In the genomic region with DNA sequence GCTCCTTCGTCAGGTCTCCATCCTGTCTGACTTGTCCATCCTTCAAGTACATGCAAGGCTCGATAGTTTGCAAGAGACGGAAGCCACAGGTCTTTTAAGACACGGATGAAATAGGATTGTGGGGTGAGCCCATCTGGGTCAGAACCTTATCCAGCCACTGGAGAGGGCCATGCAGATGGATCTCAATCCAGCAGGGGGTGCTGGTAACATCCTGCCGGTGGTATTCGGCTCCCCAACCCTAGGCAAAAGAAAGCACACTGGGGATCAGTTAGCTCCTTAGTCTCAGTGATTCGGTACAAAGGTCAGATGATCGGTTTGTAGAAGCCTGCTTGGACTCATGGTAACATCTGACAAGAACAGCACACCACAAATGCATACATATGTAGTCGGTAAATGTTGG, we compare ENCODE assay signal across 9 mouse cellular contexts. TPM values are rescaled to one million over a fixed set of nuclear protein-coding genes. Genes with fewer than 3 reads are reported as not detected.
DNase-seq lines count a peak whose midpoint lies in the region; ATAC-seq and TF ChIP-seq lines count a peak whose summit lies in the region.
"Had no signal": no experiment of that assay in that cellular context is flagged by ENCODE, and none has a peak within 500 bp of the region (broad histone marks: within the 10 kb centered on the region; RNA-seq: fewer than 3 reads in every experiment).

No protein-coding gene starts in this region.

- no peaks in the 10 kb centered on the region for H3K27me3 ChIP-seq in heart, embryonic 12.5 days (replicated peaks)
- H3K27me3 ChIP-seq in hindbrain, embryonic 10.5 days (ENCODE audit: insufficient read depth, poor library complexity, severe bottlenecking): no peaks in the 10 kb centered on the region
- H3K27me3 ChIP-seq: hindbrain, embryonic 15.5 days had no signal

- no peaks in the 10 kb centered on the region for H3K9me3 ChIP-seq in heart, embryonic 12.5 days (replicated peaks)
- no peaks in the 10 kb centered on the region for H3K9me3 ChIP-seq in hindbrain, embryonic 10.5 days
- H3K9me3 ChIP-seq: hindbrain, embryonic 15.5 days had no signal

- DNase-seq in heart, adult 11 months: peak; percentile 94
- peak; percentile 36 for DNase-seq in urinary bladder, postnatal 25 days (ENCODE audit: low spot score)
- no peak for DNase-seq in urinary bladder, postnatal 10 days (ENCODE audit: low spot score)
- no peak for DNase-seq in hindbrain, embryonic 10.5 days (ENCODE audit: low spot score)
- no peak for DNase-seq in ovary, postnatal 10 days (ENCODE audit: low spot score)

- TF ChIP-seq CTCF in embryonic fibroblast, embryonic 13.5 days (IDR thresholded peaks at IDR 0.05; ENCODE audit: borderline replicate concordance, insufficient read depth, low read length): peak; percentile 36; the same call in 1 of the 2 replicates

- no peak for TF ChIP-seq POLR2A in embryonic fibroblast, embryonic 13.5 days (IDR thresholded peaks at IDR 0.05; ENCODE audit: low read depth, low read length)

- no peak overlapping the region for H3K4me3 ChIP-seq in heart, embryonic 12.5 days
- no peak overlapping the region for H3K4me3 ChIP-seq in embryonic fibroblast, embryonic 13.5 days (ENCODE audit: insufficient read depth, low read length)
- no peak overlapping the region for H3K4me3 ChIP-seq in hindbrain, embryonic 10.5 days
- H3K4me3 ChIP-seq: hindbrain, embryonic 15.5 days had no signal

- H3K9ac ChIP-seq in heart, embryonic 12.5 days: no peak overlapping the region
- H3K9ac ChIP-seq: hindbrain, embryonic 15.5 days had no signal

- no peak for ATAC-seq in heart, embryonic 12.5 days (ENCODE audit: insufficient number of reproducible peaks, low FRiP score)
- ATAC-seq in megakaryocyte, adult 5-6 weeks (ENCODE audit: poor library complexity, severe bottlenecking): peak; percentile 64

- H3K27ac ChIP-seq in heart, embryonic 12.5 days (ENCODE audit: poor library complexity, severe bottlenecking): no peak overlapping the region
- no peak overlapping the region for H3K27ac ChIP-seq in embryonic fibroblast, embryonic 13.5 days (ENCODE audit: insufficient read depth, low read length)
- no peak overlapping the region for H3K27ac ChIP-seq in hindbrain, embryonic 10.5 days
- H3K27ac ChIP-seq: hindbrain, embryonic 15.5 days had no signal

- H3K36me3 ChIP-seq in heart, embryonic 12.5 days: peaks cover 52% of the 10 kb centered on the region
- peaks cover 79% of the 10 kb centered on the region for H3K36me3 ChIP-seq in hindbrain, embryonic 10.5 days

- H3K4me1 ChIP-seq in heart, embryonic 12.5 days (replicated peaks): no peaks in the 10 kb centered on the region
- no peaks in the 10 kb centered on the region for H3K4me1 ChIP-seq in embryonic fibroblast, embryonic 13.5 days (ENCODE audit: control insufficient read depth, insufficient read depth, low read length)
- H3K4me1 ChIP-seq in hindbrain, embryonic 10.5 days (replicated peaks): no peaks in the 10 kb centered on the region
- H3K4me1 ChIP-seq: hindbrain, embryonic 15.5 days had no signal

- no peak overlapping the region for H3K4me2 ChIP-seq in heart, embryonic 12.5 days
- H3K4me2 ChIP-seq: hindbrain, embryonic 15.5 days had no signal

- 79% methylated on average over 9 of the region's 9 CpGs for WGBS in heart, embryonic 12.5 days
- WGBS in hindbrain, embryonic 10.5 days: 83% methylated on average over 9 of the region's 9 CpGs

RNA-seq across cellular contexts. Expression of a gene that starts 44.8 kb away (rescaled TPM):
- polyA plus RNA-seq in heart, embryonic 12.5 days (2016; fragmentation: Nextera tagmentation; extraction: Ambion mirVana): 11.1 and 12.1 TPM in 2 replicates
- 8.6 and 12.0 TPM in 2 replicates for polyA plus RNA-seq in embryonic fibroblast, embryonic 13.5 days (2011; ENCODE audit: insufficient read length, low read depth, missing spikeins)
- total RNA-seq in megakaryocyte, adult 5-6 weeks (2015): 3.8 and 4.1 TPM in 2 replicates
- 1.9 and 5.8 TPM in 2 replicates for total RNA-seq in megakaryocyte, adult 5-6 weeks (2017)
- 9.2 and 10.7 TPM in 2 replicates for polyA plus RNA-seq in hindbrain, embryonic 10.5 days (2016; fragmentation: Nextera tagmentation; extraction: Ambion mirVana)

RNA-seq across cellular contexts. Expression of a gene that starts 59.8 kb away (rescaled TPM):
- polyA plus RNA-seq in heart, embryonic 12.5 days (2016; fragmentation: Nextera tagmentation; extraction: Ambion mirVana): 28.7 and 31.5 TPM in 2 replicates
- polyA plus RNA-seq in embryonic fibroblast, embryonic 13.5 days (2011; ENCODE audit: insufficient read length, low read depth, missing spikeins): 27.3 and 30.5 TPM in 2 replicates
- total RNA-seq in megakaryocyte, adult 5-6 weeks (2015): 14.3 and 17.1 TPM in 2 replicates
- total RNA-seq in megakaryocyte, adult 5-6 weeks (2017): 14.1 and 21.6 TPM in 2 replicates
- polyA plus RNA-seq in hindbrain, embryonic 10.5 days (2016; fragmentation: Nextera tagmentation; extraction: Ambion mirVana): 41.5 and 45.9 TPM in 2 replicates

Comparison
In these comparisons a context has a peak if more than half of its experiments do, and no peak if none do; other contexts are left out.
1. DNase-seq: peak in heart, adult 11 months (single experiment) and urinary bladder, postnatal 25 days (single experiment); none in urinary bladder, postnatal 10 days (single experiment), hindbrain, embryonic 10.5 days (single experiment) and ovary, postnatal 10 days (single experiment).